Mouse (Mus musculus) MEL (cell line): Measurements from ENCODE around the gene Aldh3b3. TPM values are rescaled to one million over a fixed set of nuclear protein-coding genes. Genes with fewer than 3 reads are reported as not detected.

Experiments used
- DNase-seq: peaks from one replicate; pipeline ENCODE4 v3.0.0; 2011; ENCODE audit warnings: low read depth, low spot score
- H3K27ac ChIP-seq: 2 replicates; pipeline ENCODE4 v1.5.1; 2012; ENCODE audit warnings: low read depth, mild to moderate bottlenecking, control low read depth, low read length, moderate library complexity; ENCODE audit not compliant: control insufficient read depth
- H3K27me3 ChIP-seq, 2 experiments: fragments of 150-350 bp in 1 of 2; sonication (generic) in 1 of 2; 2 replicates each; pipeline ENCODE4 v1.6.1; 2012; ENCODE audit warnings: low read length in 2 of 2, mild to moderate bottlenecking in 2 of 2, improper control_type of control experiment in 1 of 2, moderate library complexity in 1 of 2; ENCODE audit not compliant: insufficient read depth in 2 of 2, control insufficient read depth in 1 of 2
- H3K36me3 ChIP-seq, 2 experiments: 2 replicates each; pipeline ENCODE4 v1.6.1; 2012 to 2014; ENCODE audit warnings: low read length in 2 of 2, improper control_type of control experiment in 1 of 2, inconsistent platforms in 1 of 2, mild to moderate bottlenecking in 1 of 2; ENCODE audit not compliant: insufficient read depth in 2 of 2, control insufficient read depth in 1 of 2
- H3K4me1 ChIP-seq, 2 experiments: fragments of 150-350 bp in 1 of 2; sonication (generic) in 1 of 2; 2 replicates each; pipeline ENCODE4 v1.6.1; 2012; ENCODE audit warnings: low read length in 2 of 2, improper control_type of control experiment in 1 of 2, mild to moderate bottlenecking in 1 of 2; ENCODE audit not compliant: insufficient read depth in 2 of 2, control insufficient read depth in 1 of 2
- H3K4me3 ChIP-seq, 2 experiments: fragments of 150-350 bp in 1 of 2; sonication (generic) in 1 of 2; 2 replicates each; pipeline ENCODE4 v1.5.1; 2012; ENCODE audit warnings: low read depth in 2 of 2, low read length in 2 of 2, mild to moderate bottlenecking in 2 of 2, moderate library complexity in 2 of 2, control low read depth in 1 of 2, improper control_type of control experiment in 1 of 2; ENCODE audit not compliant: control insufficient read depth in 1 of 2, insufficient read depth in 1 of 2
- H3K79me2 ChIP-seq: 2 replicates; pipeline ENCODE4 v1.6.1; 2012; ENCODE audit warnings: mild to moderate bottlenecking, low read length, moderate library complexity; ENCODE audit not compliant: control insufficient read depth, poor library complexity, insufficient read depth
- H3K9ac ChIP-seq: 2 replicates; pipeline ENCODE4 v1.6.1; 2012; ENCODE audit warnings: low read depth, mild to moderate bottlenecking, control low read depth, low read length, moderate library complexity; ENCODE audit not compliant: control insufficient read depth, poor library complexity, severe bottlenecking
- H3K9me3 ChIP-seq: fragments of 150-350 bp; sonication (generic); replicated peaks from 2 replicates; pipeline ENCODE4 v1.6.1; 2012; ENCODE audit warnings: mild to moderate bottlenecking, low read length, improper control_type of control experiment, moderate library complexity; ENCODE audit not compliant: insufficient read depth
- CHD1 ChIP-seq: IDR thresholded peaks from 2 replicates; pipeline ENCODE4 v1.6.1; 2012; ENCODE audit warnings: low read depth, mild to moderate bottlenecking, inconsistent platforms, low read length, improper control_type of control experiment
- ELF1 ChIP-seq: IDR thresholded peaks from 2 replicates; pipeline ENCODE4 v1.6.1; 2014; ENCODE audit warnings: low read depth, mild to moderate bottlenecking, inconsistent platforms, low read length, improper control_type of control experiment, moderate library complexity
- EP300 ChIP-seq, 2 experiments: IDR thresholded peaks; 2 replicates each; pipeline ENCODE4 v1.6.1; 2011; ENCODE audit warnings: improper control_type of control experiment in 2 of 2, low read length in 2 of 2, low read depth in 1 of 2, mild to moderate bottlenecking in 1 of 2
- ETS1 ChIP-seq: IDR thresholded peaks from 2 replicates; pipeline ENCODE4 v1.6.1; 2012; ENCODE audit warnings: low read depth, mild to moderate bottlenecking, inconsistent platforms, low read length, improper control_type of control experiment, moderate library complexity
- GATA1 ChIP-seq: IDR thresholded peaks from 2 replicates; pipeline ENCODE4 v1.6.1; 2011; ENCODE audit warnings: low read depth, low read length, improper control_type of control experiment
- HCFC1 ChIP-seq: IDR thresholded peaks from 2 replicates; pipeline ENCODE4 v1.6.1; 2012; ENCODE audit warnings: low read depth, mild to moderate bottlenecking, inconsistent platforms, low read length, improper control_type of control experiment, moderate library complexity
- JUND ChIP-seq: IDR thresholded peaks from 2 replicates; pipeline ENCODE4 v1.6.1; 2011; ENCODE audit warnings: low read depth, mild to moderate bottlenecking, improper control_type of control experiment, low read length
- MAFK ChIP-seq: IDR thresholded peaks from 2 replicates; pipeline ENCODE4 v1.6.1; 2011; ENCODE audit warnings: low read depth, mild to moderate bottlenecking, low read length, improper control_type of control experiment, borderline replicate concordance
- MAZ ChIP-seq: IDR thresholded peaks from 2 replicates; pipeline ENCODE4 v1.6.1; 2012; ENCODE audit warnings: low read depth, mild to moderate bottlenecking, inconsistent platforms, low read length, improper control_type of control experiment
- MEF2A ChIP-seq: IDR thresholded peaks from 2 replicates; pipeline ENCODE4 v1.6.1; 2014; ENCODE audit warnings: low read depth, mild to moderate bottlenecking, inconsistent platforms, low read length, improper control_type of control experiment; ENCODE audit not compliant: poor library complexity, insufficient replicate concordance, severe bottlenecking; ENCODE audit errors: extremely low read depth
- MYB ChIP-seq: IDR thresholded peaks from 2 replicates; pipeline ENCODE4 v1.6.1; 2011; ENCODE audit warnings: mild to moderate bottlenecking, low read depth, low read length, improper control_type of control experiment
- MYC ChIP-seq: IDR thresholded peaks from 2 replicates; pipeline ENCODE4 v1.6.1; 2011; ENCODE audit warnings: low read depth, mild to moderate bottlenecking, low read length, improper control_type of control experiment, moderate library complexity
- NRF1 ChIP-seq: IDR thresholded peaks from 2 replicates; pipeline ENCODE4 v1.6.1; 2014; ENCODE audit warnings: low read depth, mild to moderate bottlenecking, inconsistent platforms, low read length, improper control_type of control experiment, moderate library complexity; ENCODE audit not compliant: poor library complexity, insufficient read depth, severe bottlenecking
- POLR2AphosphoS5 ChIP-seq: IDR thresholded peaks from 2 replicates; pipeline ENCODE4 v1.6.1; 2012; ENCODE audit warnings: low read depth, borderline replicate concordance, mild to moderate bottlenecking, inconsistent platforms, low read length, moderate library complexity, mixed read lengths
- TBP ChIP-seq: IDR thresholded peaks from 2 replicates; pipeline ENCODE4 v1.8.0; 2011; ENCODE audit warnings: low read depth, low read length, improper control_type of control experiment
- USF1 ChIP-seq: IDR thresholded peaks from 2 replicates; pipeline ENCODE4 v1.6.1; 2014; ENCODE audit warnings: low read depth, mild to moderate bottlenecking, inconsistent platforms, low read length, improper control_type of control experiment, moderate library complexity
- USF2 ChIP-seq, 2 experiments: IDR thresholded peaks; 2 replicates each; pipeline ENCODE4 v1.6.1; 2011 to 2012; ENCODE audit warnings: improper control_type of control experiment in 2 of 2, low read length in 2 of 2, borderline replicate concordance in 1 of 2, inconsistent platforms in 1 of 2, low read depth in 1 of 2, mild to moderate bottlenecking in 1 of 2; ENCODE audit not compliant: insufficient read depth in 1 of 2
- ZC3H11A ChIP-seq: IDR thresholded peaks from 2 replicates; pipeline ENCODE4 v1.6.1; 2012; ENCODE audit warnings: low read depth, mild to moderate bottlenecking, inconsistent platforms, low read length, improper control_type of control experiment
- ZMIZ1 ChIP-seq: IDR thresholded peaks from 2 replicates; pipeline ENCODE4 v1.6.1; 2012; ENCODE audit warnings: low read depth, mild to moderate bottlenecking, inconsistent platforms, low read length, improper control_type of control experiment, moderate library complexity
- ZNF384 ChIP-seq: IDR thresholded peaks from 2 replicates; pipeline ENCODE4 v1.6.1; 2012; ENCODE audit warnings: low read depth, mild to moderate bottlenecking, inconsistent platforms, low read length, improper control_type of control experiment
- polyA plus RNA-seq, 2 experiments: library from polyadenylated mRNA; stranded (reverse) in 1 of 2; unstranded in 1 of 2; fragments of >175 nt in 1 of 2; fragments of >200 nt in 1 of 2; gene quantifications; 2 replicates each; pipeline versions ENCODE4 v1.2.1 to v1.2.4; 2012; ENCODE audit warnings: low replicate concordance in 2 of 2, low read depth in 1 of 2; ENCODE audit not compliant: insufficient read length in 2 of 2, insufficient read depth in 1 of 2, missing spikeins in 1 of 2
- total RNA-seq: library from RNA; depleted of rRNA; stranded (reverse); fragments of 300-350 nt; gene quantifications from 2 replicates; pipeline ENCODE4 v1.2.3, GENCODE M21; 2012

The Aldh3b3 gene
- total and polyA plus RNA-seq, 3 experiments: not detected

- H3K27ac ChIP-seq: no peak overlapping the region
- H3K27me3 ChIP-seq: no peaks in the 10 kb centered on the region
- H3K36me3 ChIP-seq: peaks cover 0 to 8% of the 10 kb centered on the region in 2 experiments; a peak in 2 of 4 replicates
- H3K4me3 ChIP-seq: no peak overlapping the region
- H3K9me3 ChIP-seq: no peaks in the 10 kb centered on the region
- peaks cover 0 to 10% of the 10 kb centered on the region in 2 experiments; a peak in 2 of 4 replicates for H3K4me1 ChIP-seq
- TF ChIP-seq USF1 (peak; percentile 43; the same call in 1 of the 2 replicates), USF2 (IDR thresholded peaks at IDR 0.05; ENCODE audit: borderline replicate concordance in 1 of 2, insufficient read depth in 1 of 2, low read depth in 1 of 2, low read length in 2 of 2) (no peak)
- H3K79me2 ChIP-seq: peaks cover 10% of the 10 kb centered on the region
- DNase-seq: no peak
- H3K9ac ChIP-seq: no peak overlapping the region
Observed at GRCm38 (mm10) chr19:4015635-4016034, 57.2 kb downstream of the Aldh3b3 start.

- Histone ChIP-seq H3K27ac (no peak overlapping the region), H3K4me1 (peaks cover 0 to 3% of the 10 kb centered on the region in 2 experiments; a peak in 2 of 4 replicates), H3K4me3 (peak overlapping the region; percentile 33 to 75; a peak in 2 of 4 replicates), H3K9ac (peak overlapping the region; percentile 46; the same call in 1 of the 2 replicates), H3K79me2 (no peaks in the 10 kb centered on the region; the same call in 1 of the 2 replicates), H3K36me3 (no peaks in the 10 kb centered on the region), H3K9me3 (no peaks in the 10 kb centered on the region), H3K27me3 (no peaks in the 10 kb centered on the region)
- DNase-seq: no peak
- TF ChIP-seq ZNF384: peak; percentile 73
- TF ChIP-seq JUND: no peak
- no peak for TF ChIP-seq ZC3H11A
- TF ChIP-seq GATA1: no peak
Observed at GRCm38 (mm10) chr19:4017921-4018587, 59.6 kb downstream of the Aldh3b3 start.

GRCm38 (mm10) chr19:4018743-4019583, 60.5 kb downstream of the Aldh3b3 start:
- DNase-seq: peak; percentile 90
- H3K9me3 ChIP-seq: no peaks in the 10 kb centered on the region
- no peaks in the 10 kb centered on the region for H3K79me2 ChIP-seq
- H3K27ac ChIP-seq: no peak overlapping the region
- peaks cover 0 to 3% of the 10 kb centered on the region in 2 experiments; a peak in 2 of 4 replicates for H3K4me1 ChIP-seq
- no peaks in the 10 kb centered on the region for H3K36me3 ChIP-seq
- H3K27me3 ChIP-seq: no peaks in the 10 kb centered on the region
- peak overlapping the region; percentile 33 to 75 for H3K4me3 ChIP-seq
- H3K9ac ChIP-seq: peak overlapping the region; percentile 46
- TF ChIP-seq MYC (peak; percentile 44; the same call in 1 of the 2 replicates), USF1 (0 out of 2 replicates have a peak, but pooled peaks have one; percentile 35), ZC3H11A (peak; percentile 93), EP300 (IDR thresholded peaks at IDR 0.05; ENCODE audit: low read depth in 1 of 2, low read length in 2 of 2) (no peak), TBP (0 out of 2 replicates have a peak, but pooled peaks have one; percentile 29), ZMIZ1 (no peak), NRF1 (no peak), HCFC1 (peak; percentile 41; the same call in 1 of the 2 replicates), CHD1 (no peak), MAZ (no peak), MAFK (0 out of 2 replicates have a peak, but pooled peaks have one; percentile 9), POLR2AphosphoS5 (no peak), ETS1 (no peak), ELF1 (no peak), MYB (no peak), MEF2A (no peak), JUND (no peak)
